33 mouse cellular contexts compared by ENCODE assay signal in genomic region chr6:128747006-128747405, GRCm38 (mm10). TPM values are rescaled to one million over a fixed set of nuclear protein-coding genes. Genes with fewer than 3 reads are reported as not detected.
"Had no signal": no experiment of that assay in that cellular context is flagged by ENCODE, and none has a peak within 500 bp of the region (broad histone marks: within the 10 kb centered on the region; RNA-seq: fewer than 3 reads in every experiment).

No protein-coding gene starts in this region.

RNA-seq across cellular contexts. Expression of gene Klrb1, which starts 24.1 kb away (rescaled TPM):
- total RNA-seq: heart, postnatal 10 days; heart, postnatal 14 days; heart, postnatal 25 days; heart, postnatal 36 days; heart, postnatal 4 days; hematopoietic stem cell, adult 5-6 weeks; layer of hippocampus, adult 18-20 months; layer of hippocampus, adult 2 months; left cerebral cortex, adult 18-20 months; left cerebral cortex, adult 2 months; left cerebral cortex, adult 8-10 months had no signal
- polyA plus RNA-seq: heart, embryonic 13.5 days; heart, embryonic 14.5 days; heart, embryonic 15.5 days; heart, embryonic 16.5 days; heart, postnatal 0 days; hindbrain, embryonic 10.5 days; hindbrain, embryonic 11.5 days; hindbrain, embryonic 12.5 days; inflammation-experienced regulatory T-cells, adult 6 months; intestine, embryonic 14.5 days; intestine, embryonic 15.5 days; intestine, embryonic 16.5 days; kidney, adult 2 months; kidney, embryonic 14.5 days; kidney, embryonic 15.5 days; kidney, embryonic 16.5 days; kidney, postnatal 0 days had no signal

RNA-seq across cellular contexts. Expression of gene Klrb1c, which starts 42.0 kb away (rescaled TPM):
- total RNA-seq: heart, postnatal 10 days; heart, postnatal 4 days; layer of hippocampus, adult 18-20 months; layer of hippocampus, adult 2 months; layer of hippocampus, postnatal 14 days; layer of hippocampus, postnatal 25 days; layer of hippocampus, postnatal 36 days; left cerebral cortex, adult 18-20 months; left cerebral cortex, adult 2 months had no signal
- polyA plus RNA-seq: heart, embryonic 14.5 days; heart, postnatal 0 days; hindbrain, embryonic 10.5 days; hindbrain, embryonic 11.5 days; hindbrain, embryonic 12.5 days; hindbrain, embryonic 13.5 days; hindbrain, embryonic 15.5 days; kidney, embryonic 14.5 days had no signal
